Mouse (Mus musculus) lung, postnatal 36 days (tissue): Measurements from ENCODE around the gene Syt7.

Experiments
- DNase-seq: peaks from one replicate; pipeline ENCODE4 v3.0.0; 2022; ENCODE audit warnings: mixed read lengths

The Syt7 gene

DNA sequence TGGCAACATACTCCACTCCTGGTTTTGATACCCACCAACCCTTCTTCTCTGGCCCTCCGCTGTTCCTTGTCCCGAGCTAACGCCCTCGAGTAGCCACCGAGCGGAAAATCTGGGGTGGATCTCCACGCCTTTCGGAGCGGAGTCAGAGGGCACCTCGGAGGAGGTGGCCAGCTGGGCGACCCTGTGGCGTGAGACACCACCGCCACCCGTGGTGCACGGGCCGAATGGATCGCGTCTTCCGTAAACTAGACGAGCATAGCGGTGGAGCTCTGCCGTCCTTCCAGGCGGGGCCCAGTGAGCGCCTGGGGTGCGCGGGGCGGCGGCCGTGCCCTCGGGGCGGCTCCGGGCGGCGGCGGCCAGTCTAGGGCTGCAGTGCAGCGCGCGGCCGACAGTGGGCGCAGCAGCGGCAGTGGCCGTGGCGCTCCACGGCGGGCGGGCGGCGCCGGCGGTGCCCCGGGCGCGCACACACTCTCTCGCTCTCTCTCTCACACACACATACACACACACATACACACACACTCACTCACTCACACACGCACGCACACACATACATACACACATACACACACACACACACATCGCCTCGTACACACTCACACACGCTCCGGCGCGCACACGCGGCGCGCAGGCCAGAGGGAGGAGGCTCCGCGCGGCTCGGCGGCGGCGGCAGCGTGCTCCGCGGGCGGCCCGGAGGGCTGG, at the start of gene Syt7:
Syt7 (plus strand) TSS at position 476 of the 699 bp plus-strand sequence.
- DNase-seq, result peak; percentile 93

DNA sequence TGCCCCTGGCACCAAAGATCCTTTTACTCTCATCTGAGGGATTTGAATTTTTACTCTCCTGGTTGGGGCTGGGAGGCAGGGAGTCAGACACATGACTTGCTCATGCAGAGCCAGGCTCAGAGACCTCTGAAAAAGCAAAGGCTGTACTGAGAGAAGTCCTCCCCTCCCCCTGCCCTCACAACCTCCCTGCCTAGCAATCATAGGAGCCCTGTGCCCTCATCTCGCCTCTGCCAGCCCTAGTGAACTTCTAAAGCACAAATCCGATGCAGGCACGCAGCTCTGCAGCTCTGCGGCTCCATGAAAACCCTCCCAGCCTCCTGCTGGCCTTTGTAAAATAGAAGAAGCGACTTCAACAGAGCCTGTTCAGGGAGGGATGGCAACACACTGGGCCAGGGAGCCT, 49.6 kb upstream of the Syt7 start:
- no peak for DNase-seq

DNA sequence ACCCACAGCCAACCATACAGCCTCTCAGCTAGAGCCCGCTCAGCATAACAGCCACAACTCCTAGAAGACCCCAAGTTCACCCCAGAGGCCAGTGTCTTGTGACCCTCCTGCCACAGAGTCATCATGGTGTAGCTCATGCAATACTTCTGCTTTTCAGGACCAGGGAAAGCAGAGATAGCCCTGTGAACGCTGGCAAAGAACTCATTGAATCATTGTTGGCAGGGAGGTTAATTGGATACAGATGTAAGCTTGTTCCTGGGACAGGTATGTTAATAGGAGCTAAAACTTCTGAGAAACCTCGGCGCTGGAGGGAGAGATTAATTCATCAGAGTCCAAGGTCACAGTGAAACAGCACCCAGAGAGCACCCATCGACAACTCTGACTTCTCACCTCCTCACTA, 48.2 kb upstream of the Syt7 start:
- DNase-seq, result no peak

DNA sequence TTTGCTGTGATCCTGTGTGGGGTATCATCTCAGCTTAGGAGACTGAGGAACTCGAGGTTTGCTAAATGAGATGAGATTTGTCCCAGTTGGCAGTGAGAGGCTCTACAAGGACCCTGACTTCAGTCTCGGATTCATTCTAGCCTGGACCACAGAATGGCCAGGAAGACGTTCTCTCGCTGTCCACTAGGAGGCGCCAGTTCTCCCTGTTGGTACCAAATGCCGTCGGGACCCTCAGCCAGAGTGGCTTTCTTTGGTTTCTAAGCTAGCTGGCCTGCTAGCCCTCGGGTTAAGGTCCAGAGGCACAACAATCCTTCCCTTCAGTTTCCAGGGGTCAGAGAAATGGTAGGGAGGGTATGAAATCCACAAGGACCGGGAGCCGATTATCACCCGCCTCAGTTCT, 47.7 kb upstream of the Syt7 start:
- peak; percentile 64 for DNase-seq

DNA sequence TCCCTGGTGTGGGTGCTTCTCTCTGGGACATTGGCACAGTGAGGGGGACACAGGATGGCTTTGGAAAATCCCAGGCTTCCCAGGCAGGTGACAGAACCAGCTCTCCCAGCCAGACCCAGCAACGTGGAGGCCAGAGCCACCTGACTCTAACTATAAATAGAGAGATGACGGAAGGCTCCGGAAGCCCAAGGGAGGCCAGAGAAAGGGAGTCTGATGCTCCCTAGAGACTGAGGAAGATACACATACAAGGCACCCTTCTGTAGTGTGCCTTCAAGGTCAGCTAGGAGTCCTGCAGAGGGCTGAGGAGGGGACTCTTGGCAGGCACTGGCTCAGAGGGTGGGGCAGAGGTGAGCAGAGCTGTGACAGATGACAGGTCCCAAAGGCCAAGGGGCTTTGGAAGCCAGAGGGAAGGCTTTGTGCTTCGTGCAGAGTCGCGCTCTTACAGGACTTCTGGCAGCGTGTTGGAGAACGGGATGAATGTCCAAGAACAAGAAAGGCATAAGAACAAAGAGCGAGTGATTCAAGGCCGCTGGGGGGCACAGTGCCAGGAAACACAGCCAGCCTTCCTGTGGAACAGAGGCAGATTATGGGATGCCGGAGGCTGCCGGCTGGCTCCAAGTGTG, 47.0 kb upstream of the Syt7 start:
- DNase-seq, result peak; percentile 58

DNA sequence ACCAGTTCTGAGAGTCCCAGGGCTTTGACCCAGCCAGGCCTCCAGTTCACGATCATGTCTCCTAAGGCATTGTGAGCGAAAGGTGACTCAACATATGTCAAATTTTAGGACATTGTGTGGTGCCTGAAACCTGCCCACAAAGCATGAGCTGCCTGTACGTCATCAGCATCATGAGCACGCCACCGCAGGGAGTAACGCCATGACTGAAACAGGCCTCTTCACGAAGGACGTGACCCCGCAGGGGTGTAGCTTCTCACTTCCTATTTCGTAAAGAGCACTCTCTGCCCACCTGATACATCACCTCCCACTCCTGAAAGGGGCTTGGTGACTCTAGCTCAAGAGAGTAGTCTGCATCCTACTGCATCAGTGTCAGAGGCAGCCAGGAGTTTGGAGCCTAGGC, 45.0 kb upstream of the Syt7 start:
- no peak for DNase-seq

DNA sequence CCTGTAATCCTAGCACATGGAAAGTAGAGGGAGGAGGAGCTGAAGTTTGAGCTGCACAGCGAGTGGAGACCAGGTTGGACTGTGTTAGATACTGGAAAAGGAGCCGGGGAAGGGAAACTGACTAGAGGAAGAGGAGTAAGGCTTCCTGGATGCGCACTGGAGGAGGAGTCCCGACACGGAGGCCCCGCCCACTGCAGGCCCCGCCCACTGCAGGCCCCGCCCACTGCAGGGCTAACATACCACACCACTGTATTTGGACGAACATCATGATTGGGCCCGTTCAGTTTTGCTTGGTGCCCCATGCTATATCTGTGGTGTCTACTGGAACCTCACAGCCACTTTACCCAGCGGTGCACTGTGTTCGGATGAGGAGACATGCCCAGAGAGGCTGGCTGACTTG, 43.2 kb upstream of the Syt7 start:
- DNase-seq, result no peak

DNA sequence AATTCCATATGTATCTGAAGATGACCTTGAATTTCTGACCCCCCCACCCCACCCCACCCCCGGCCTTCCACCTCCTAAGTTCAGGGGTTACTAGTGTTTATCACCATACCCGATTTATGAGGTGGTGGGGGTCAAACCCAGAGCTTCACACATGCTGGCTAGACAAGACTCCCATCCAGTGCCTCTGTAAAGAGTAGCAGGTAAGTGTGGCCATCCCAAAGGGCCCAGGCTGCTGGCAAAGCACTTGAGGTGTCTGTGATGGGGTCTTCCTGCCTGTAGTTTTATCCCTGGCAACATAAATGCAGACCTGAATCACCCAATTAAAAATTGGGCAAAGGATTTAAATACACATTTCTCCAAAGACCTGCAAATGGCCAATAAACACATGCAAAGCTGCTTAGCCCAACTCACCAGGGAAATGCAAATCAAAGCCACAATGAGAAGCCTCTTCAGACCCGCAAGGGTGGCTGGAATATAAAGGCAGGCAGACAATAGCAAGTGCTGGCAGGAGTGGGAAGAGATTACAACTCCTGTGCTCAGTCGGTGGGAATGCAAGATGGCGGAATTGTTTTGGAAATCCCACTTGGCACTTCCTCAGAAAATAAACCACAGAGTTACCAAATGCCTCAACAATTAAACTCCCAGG, 41.1 kb upstream of the Syt7 start:
- no peak for DNase-seq

DNA sequence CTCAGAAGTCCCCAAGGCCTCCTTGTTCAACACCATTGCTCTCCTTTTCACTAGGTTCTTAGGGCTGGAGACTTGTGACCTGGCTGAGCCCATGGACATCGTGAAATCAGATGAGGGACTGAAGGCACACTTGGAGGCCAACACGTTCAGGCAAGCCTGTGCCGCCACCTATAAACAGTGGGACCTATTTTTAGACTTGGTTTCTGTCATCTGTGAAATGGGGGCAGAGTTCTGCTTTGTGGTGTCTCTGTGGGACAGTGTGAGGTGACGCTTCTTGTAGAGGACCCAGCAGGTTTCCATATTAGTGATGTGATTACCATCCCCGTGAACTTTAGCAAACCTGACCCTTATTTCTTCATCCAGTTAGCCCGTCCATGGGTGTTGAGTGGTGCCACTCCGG, 36.7 kb upstream of the Syt7 start:
- DNase-seq, result no peak

DNA sequence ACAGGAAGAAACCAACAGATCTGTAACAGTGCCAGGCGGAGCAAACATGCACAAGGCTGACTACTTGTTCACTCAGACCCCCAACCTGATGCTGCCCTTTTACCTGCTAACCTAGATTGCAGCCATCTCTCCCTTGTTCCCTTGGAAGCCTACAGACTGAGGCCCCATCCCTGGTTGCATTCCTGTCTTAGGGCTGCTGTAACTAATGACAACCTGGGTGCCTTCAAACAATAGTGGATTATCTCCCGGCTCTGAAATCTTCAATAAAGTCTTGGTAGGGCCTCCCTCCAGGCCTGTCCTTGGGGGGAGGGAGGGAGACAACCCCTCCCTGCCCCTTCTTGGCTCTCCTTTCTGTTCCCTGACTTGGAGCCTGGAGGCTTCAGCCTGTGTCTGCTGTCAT, 34.1 kb upstream of the Syt7 start:
- DNase-seq, result no peak

DNA sequence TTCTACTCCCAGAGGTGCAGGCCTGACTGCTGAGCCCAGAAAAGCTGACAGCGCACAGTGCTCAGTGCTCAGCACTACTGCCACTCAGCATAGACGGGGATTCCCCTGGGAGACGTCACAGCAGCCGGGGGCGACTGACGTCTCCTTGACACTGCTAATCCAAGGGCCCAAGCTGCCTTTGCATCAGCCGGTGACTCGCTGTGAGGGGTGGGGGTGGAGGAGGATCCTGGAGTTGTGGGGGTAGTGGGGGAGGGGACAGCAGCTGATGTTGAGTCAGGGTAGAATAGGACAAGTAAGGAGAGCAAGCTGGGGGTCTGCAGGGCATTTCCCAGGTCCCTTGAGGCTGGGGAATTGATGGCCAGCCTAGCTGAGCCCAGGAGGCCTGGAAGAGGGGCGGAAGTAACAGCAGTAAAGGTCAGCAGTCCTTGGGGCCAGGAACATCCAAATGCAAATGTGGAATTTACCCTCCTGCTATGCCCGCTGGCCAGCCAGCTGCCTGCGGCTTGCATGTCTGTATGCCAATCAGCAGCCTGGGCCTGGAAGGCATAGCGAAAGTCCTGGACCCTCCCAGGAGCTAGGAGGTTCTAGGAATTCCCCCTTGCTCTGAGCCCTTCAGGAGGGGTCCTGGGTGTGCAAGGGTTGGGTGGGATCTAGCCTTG, 31.9 kb upstream of the Syt7 start:
- no peak for DNase-seq

DNA sequence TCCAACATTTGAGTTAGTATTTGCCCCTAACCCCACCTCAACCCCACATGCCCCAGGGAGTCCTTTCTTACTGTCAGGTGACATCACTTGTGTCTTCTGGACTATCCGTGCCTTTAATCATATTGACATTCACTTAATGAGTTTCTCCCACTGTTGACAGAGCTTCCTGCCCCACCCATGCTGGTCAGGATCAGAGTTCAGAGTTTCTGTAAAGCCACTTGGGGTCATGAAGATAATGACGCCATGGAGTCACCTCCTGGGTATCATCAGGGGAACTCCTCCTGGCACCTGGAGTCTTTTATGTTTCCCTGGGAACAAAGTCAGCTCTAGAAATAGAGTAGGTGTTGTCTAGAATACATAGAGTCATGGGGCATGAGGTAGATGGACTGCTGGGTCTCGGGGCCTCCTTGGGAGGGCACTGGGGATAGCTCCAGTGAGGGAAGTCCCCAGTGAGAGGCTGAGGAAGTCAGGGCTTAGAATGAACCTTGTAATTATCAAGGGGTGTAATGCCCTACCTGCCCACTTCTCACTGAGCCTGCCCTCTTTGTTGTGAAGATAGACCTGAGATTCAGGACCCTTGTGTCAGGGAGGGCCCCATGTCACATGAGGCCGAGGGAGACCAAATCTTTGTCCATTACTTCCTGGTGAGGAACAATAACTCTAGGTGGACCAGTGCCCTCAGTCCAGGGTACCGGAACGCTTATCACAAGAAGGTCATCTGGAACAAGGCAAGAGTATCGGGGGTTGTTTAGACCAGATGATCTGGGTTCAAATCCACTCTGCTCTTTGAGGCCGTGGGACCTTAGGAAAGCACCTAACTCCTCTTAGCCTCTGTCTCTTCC, 29.6 kb upstream of the Syt7 start:
- no peak for DNase-seq

DNA sequence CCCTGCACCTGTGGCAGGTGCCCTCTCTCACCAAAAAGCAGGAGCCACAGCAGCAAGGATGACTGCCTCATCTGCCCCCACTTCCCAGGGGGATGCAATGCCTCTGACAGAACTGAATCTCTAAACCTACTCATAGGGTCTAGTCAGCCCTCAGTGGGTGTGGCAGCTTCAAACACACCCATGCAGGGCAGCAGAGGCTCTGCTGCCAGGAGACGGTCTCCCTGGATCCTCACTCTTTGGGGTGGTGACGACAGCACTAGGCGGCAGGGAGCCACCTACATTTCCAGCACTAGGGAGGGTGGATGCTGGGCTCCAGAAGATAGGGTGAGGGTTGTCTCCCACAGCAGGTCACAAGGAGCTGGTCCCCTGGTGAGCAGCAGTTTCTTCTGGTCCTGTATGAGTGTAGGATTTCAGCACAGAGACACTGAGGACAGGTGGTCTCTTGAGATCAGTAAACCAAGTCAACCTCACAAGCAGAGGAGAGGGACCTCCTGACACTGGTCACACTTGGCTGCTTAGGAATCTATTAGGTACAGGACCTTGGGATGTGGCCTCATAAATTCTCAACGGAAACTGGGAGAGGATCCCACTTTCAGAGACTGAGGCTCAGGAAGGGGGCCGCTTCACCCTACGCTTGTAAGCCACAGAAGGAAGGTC, 26.3 kb upstream of the Syt7 start:
- no peak for DNase-seq

DNA sequence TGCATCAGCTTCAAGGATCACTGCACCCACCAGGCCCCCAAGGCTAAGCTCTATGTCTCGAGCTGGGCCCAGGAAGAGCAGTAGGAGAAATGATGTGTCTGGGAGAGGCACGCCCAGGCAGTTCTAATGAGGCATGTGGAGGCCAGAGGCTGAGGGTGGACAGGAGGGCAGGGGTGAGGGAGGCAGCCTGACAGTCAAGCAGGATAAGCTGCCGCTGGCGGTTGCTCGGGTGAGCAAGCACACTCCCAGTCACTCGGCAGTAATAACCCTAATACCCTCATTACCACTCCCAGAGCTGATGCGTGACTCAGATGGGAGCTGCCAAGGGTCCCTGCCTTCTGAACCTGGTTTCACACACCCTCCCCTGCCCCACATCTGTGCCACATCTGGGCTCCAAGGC, 25.0 kb upstream of the Syt7 start:
- no peak for DNase-seq

DNA sequence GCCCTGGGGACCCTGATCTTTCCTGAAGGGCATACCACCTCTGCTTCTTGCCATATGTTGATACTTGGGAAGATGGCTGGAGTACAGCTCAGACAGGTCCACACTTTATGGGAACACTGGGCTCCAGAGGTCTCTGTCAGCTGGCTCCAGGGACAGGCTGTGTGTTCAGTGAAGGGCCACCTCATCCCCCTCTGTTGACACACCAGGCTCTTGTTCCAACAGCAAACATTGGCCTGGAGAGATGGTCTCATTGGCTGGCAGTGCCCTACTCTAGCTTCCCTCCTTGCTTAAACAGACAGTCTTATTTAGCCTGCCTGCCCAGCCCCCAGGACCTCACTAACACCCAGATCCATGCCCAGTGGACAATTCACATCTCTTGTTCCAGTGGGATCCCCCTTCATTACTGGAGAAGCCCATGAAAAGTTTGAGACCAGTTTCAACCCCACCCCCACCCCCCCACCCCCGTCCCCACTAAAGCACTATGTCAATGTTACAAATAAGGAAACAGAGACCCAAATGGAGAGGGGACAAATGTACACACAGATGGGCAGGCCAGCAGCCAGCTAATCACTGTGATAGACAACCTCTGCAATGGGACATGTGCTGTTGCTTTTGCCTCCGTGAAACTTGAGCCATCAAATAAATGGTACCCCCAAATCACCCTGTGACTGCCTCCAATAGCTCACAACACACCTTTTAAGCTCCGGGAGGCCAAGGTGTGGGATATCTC, 22.6 kb upstream of the Syt7 start:
- no peak for DNase-seq

DNA sequence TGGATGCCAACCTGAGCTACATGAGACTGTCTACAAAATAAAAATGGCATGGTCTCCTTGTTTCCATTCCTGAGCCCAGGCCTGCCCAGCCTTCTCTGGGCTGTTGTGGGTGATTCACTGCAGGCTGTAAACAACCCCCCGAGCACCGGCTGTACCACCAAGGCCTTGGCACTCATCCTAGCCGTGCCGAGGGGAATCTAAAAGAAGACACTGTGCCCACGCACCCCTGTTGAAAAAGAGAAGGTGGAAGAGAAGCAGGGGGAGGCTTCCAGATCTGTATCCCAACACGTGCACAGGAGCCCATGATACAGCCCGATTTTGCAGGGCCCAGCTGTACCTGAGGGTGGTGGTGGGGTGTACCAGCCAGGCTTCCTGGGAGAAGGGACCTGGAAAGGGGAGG, 21.1 kb upstream of the Syt7 start:
- no peak for DNase-seq

DNA sequence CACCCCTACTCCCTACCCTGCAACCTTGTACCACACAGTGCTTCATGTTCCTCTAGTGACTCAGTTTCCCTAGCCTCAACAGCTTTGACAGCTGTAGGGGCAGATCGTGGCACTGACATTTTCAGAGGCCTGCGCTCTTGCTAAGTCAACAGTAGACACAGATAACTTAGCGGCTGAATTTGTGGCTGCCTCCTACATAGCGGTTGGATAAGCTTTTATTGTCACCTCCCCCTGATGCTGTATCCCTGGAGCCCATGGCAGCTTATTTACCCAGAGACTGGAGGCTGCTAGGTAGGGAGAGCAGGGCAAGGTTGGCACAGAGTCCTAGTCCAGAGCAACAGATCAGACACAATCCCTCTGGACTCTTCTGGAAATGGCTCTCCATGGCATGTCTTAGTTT, 19.0 kb upstream of the Syt7 start:
- no peak for DNase-seq

DNA sequence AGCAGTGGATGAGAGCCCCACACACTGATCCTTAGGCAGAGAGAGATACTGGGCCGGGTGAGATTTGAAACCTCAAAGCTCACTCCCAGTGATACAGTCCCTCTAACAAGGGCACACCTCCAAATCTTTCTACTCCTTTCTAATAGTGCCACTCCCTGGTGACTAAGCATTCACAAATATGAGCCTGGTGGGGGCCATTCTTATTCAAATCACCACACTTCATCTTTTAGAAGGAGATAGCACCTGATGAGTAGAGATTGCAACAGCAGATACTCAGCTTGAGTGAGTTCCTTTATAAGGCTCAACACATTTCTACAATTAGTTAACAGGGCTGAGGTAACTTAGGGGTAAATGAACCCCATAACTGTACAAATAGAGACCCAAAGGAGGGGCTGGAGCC, 15.7 kb upstream of the Syt7 start:
- no peak for DNase-seq

DNA sequence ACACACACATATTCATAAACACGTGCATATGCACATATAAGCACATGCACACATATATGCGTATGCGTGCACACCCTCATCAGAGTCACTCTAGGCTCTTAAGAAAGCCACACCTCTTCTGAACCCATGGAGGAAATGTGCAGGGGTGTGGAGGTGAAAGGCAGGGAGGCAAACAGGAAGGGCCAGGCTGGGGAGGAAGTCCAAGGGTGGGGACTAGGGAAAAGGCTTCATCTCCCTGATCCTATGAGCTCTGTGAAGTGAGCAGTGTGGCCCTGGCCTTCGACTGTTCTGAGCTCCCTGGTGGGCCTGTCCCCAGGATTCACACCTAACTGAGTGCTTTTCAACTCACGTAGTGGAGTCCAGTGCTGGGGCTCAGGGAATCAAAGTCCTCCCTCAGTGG, 13.6 kb upstream of the Syt7 start:
- peak; percentile 46 for DNase-seq

DNA sequence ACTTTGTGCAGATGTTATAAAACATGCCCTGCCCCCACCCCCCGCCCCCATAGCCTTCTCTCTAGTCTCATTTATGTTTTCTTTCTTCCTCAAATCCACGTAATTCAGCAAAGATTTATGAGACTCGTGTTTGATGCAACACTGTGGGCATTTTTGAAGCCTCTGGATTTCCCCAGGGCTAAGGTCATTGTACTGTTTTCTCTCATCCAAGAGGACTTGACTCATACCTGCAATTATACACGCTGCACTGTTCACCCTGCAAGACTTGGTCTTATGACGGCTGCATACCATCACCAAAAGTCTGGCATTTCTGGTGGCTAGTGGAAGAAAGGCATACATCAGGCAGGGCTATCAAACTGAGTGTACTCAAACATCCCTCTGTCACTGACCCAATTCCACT, 8.9 kb upstream of the Syt7 start:
- DNase-seq, result no peak

DNA sequence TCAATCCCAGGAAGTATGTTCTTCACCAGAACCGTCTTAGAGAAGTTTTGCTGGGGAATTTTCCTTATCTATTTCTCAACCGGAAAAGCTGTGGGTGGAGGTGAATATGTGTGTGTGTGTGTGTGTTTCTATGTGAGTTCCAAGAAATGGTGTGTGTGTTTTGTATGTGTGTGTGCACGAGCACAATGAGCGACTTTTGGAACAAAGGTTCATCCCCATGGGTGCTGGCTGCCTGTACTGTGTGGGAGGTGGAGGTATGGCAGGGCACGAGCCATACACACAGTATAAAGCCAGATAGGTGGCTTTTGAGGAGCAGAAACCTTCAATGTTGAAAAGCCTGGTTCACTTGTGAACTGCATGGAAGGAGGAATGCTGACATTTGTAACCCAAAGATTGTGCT, 1.2 kb upstream of the Syt7 start:
- no peak for DNase-seq
